Mouse (Mus musculus) intestine, embryonic 15.5 days (tissue): ENCODE data around the gene Mcrip1. TPM values are rescaled to one million over a fixed set of nuclear protein-coding genes. Genes with fewer than 3 reads are reported as not detected.
A peak's percentile ranks its signal among the peaks of the same experiment; 100 is the strongest.

ENCODE experiments used
- ATAC-seq: fragments of 200-750 bp; cut with Nextera tagmentation; 2 replicates; pipeline ENCODE4 v1.8.0; 2017; ENCODE audit warnings: moderate TSS enrichment, moderate library complexity
- H3K27ac ChIP-seq: fragments of 300-500 bp; sonication (generic); 2 replicates; pipeline ENCODE4 v1.5.1; 2015; ENCODE audit warnings: mild to moderate bottlenecking, inconsistent platforms
- H3K27me3 ChIP-seq: fragments of 300-500 bp; sonication (generic); replicated peaks from 2 replicates; pipeline ENCODE4 v1.6.1; 2015; ENCODE audit warnings: inconsistent platforms
- H3K36me3 ChIP-seq: fragments of 300-500 bp; sonication (generic); 2 replicates; pipeline ENCODE4 v1.6.1; 2015; ENCODE audit warnings: inconsistent platforms
- H3K4me1 ChIP-seq: fragments of 300-500 bp; sonication (generic); replicated peaks from 2 replicates; pipeline ENCODE4 v1.6.1; 2015; ENCODE audit warnings: inconsistent platforms
- H3K4me2 ChIP-seq: fragments of 300-500 bp; sonication (generic); replicated peaks from 2 replicates; pipeline ENCODE4 v1.6.1; 2015; ENCODE audit warnings: mild to moderate bottlenecking, inconsistent platforms
- H3K4me3 ChIP-seq: fragments of 300-500 bp; sonication (generic); replicated peaks from 2 replicates; pipeline ENCODE4 v1.5.1; 2015; ENCODE audit warnings: inconsistent platforms
- H3K9ac ChIP-seq: fragments of 300-500 bp; sonication (generic); 2 replicates; pipeline ENCODE4 v1.6.1; 2015; ENCODE audit warnings: inconsistent platforms
- H3K9me3 ChIP-seq: fragments of 300-500 bp; sonication (generic); 2 replicates; pipeline ENCODE4 v1.6.1; 2016; ENCODE audit warnings: inconsistent platforms
- WGBS: fragments of 180-500 bp; shearing (Covaris S2); methylation state at CpG from one replicate; pipeline ENCODE4 v1.1.7; 2015; 5-methylcytosine and 5-hydroxymethylcytosine counted together
- polyA plus RNA-seq: library from polyadenylated mRNA; unstranded; fragments of >200 nt; fragmentation: Nextera tagmentation; extraction: Ambion mirVana; gene quantifications from 2 replicates; pipeline ENCODE4 v1.2.1, GENCODE M21; 2015

The Mcrip1 gene
- polyA plus RNA-seq, 1 experiment from 2014 or later: 135 TPM

GRCm38 (mm10) chr11:120580190-120580589 lies 30.7 kb upstream of the Mcrip1 start:
- peaks cover 38% of the 10 kb centered on the region for H3K4me1 ChIP-seq
- 52% methylated on average over 7 of the region's 7 CpGs for WGBS
- ATAC-seq: 0 out of 2 replicates have a peak, but pooled peaks have one; percentile 16
- H3K4me2 ChIP-seq: peak overlapping the region; percentile 93
- no peaks in the 10 kb centered on the region for H3K27me3 ChIP-seq
- peak overlapping the region; percentile 95 for H3K9ac ChIP-seq
- H3K36me3 ChIP-seq: peaks cover 23% of the 10 kb centered on the region
- no peaks in the 10 kb centered on the region for H3K9me3 ChIP-seq
- H3K27ac ChIP-seq: peak overlapping the region; percentile 75
- peak overlapping the region; percentile 81 for H3K4me3 ChIP-seq

DNA sequence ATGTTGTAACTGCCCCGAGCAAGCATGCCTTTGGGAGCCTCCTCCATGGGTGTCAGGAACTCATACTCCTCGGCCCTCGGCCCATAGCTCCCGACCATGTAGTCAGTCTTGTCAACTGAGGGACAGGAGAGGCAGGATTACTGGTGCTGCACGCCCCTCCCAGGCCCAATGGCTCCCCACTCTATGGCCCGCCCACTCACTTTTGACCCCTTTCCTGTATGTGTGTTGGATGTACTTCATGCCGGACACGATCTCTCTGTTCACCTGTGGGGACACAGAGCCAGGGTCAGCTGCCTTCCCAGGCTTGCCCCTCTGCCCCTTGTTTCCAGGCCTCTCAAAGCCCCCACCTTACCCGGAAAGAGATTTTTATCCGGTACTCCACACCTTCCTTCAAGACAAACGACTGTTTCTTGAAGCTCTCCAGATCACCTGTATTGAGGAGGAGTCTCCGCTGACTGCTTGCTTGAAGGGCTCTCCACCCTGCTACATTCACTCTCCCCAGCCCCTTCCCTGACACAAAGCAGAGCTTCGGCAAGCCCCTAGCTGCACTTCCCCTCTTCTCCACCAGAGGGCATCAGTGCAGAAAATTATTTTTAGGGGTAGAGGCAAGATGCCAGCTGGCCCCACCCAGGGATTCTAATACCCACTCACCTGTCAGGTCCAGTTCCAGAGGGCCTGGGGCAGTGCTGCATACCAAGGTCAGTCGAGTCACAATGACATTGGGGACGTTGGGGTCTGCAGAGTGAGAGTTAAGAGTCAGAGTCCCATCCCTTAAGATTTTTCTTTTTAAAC lies 30.0 kb upstream of the Mcrip1 start:
- Histone ChIP-seq H3K27ac (peak overlapping the region; percentile 75; the same call in 1 of the 2 replicates), H3K9ac (peak overlapping the region; percentile 95; the same call in 1 of the 2 replicates), H3K27me3 (no peaks in the 10 kb centered on the region), H3K4me2 (peak overlapping the region; percentile 93), H3K4me1 (peaks cover 39% of the 10 kb centered on the region), H3K36me3 (peaks cover 23% of the 10 kb centered on the region), H3K4me3 (peak overlapping the region; percentile 81), H3K9me3 (no peaks in the 10 kb centered on the region)
- no peak for ATAC-seq
- WGBS: 50% methylated on average over 15 of the region's 15 CpGs

- Histone ChIP-seq H3K4me3 (no peak overlapping the region), H3K36me3 (peaks cover 19% of the 10 kb centered on the region), H3K9me3 (no peaks in the 10 kb centered on the region), H3K9ac (no peak overlapping the region; the same call in 1 of the 2 replicates), H3K4me1 (peaks cover 43% of the 10 kb centered on the region), H3K4me2 (no peak overlapping the region), H3K27ac (no peak overlapping the region; the same call in 1 of the 2 replicates), H3K27me3 (no peaks in the 10 kb centered on the region)
- WGBS: 79% methylated on average over 11 of the region's 11 CpGs
- no peak for ATAC-seq
Measured at GRCm38 (mm10) chr11:120578694-120579243, 29.2 kb upstream of the Mcrip1 start.

DNA sequence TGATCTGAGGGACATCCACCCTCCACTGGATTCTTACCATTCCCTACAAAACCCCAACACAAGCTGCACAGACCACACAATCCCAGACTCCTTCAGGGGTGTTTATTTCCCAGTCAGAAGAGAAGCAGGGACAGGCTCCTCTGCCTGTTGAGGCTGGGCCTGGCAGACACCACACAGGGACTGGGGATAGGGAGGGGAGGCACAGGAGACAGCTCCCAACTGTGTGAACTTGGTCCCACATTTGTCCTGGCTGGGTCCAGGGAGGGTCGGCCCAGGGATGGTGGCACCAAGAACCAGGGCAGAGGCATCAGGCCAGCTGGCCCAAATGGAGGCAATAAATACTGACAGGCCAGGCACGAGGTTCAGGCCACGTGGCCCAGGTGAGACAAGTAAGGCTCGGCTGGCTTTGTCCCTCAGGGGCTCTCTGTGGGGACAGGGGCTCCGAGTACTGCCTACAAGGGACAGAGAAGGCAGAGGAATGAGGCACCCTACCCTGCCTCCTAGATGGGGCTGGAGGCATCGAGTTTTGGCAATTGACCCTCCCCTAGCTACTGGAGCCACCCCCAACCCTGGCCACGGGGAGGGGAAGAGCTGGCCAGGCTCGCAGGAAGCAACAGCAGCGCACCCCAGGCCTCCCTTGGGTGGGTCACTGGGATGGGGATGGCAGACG lies 28.6 kb upstream of the Mcrip1 start:
- Histone ChIP-seq H3K9me3 (no peaks in the 10 kb centered on the region), H3K27me3 (no peaks in the 10 kb centered on the region), H3K36me3 (peaks cover 18% of the 10 kb centered on the region), H3K9ac (peak overlapping the region; percentile 5; the same call in 1 of the 2 replicates), H3K27ac (no peak overlapping the region; the same call in 1 of the 2 replicates), H3K4me1 (peaks cover 43% of the 10 kb centered on the region), H3K4me2 (no peak overlapping the region), H3K4me3 (no peak overlapping the region)
- 82% methylated on average over 10 of the region's 10 CpGs for WGBS
- no peak for ATAC-seq

DNA sequence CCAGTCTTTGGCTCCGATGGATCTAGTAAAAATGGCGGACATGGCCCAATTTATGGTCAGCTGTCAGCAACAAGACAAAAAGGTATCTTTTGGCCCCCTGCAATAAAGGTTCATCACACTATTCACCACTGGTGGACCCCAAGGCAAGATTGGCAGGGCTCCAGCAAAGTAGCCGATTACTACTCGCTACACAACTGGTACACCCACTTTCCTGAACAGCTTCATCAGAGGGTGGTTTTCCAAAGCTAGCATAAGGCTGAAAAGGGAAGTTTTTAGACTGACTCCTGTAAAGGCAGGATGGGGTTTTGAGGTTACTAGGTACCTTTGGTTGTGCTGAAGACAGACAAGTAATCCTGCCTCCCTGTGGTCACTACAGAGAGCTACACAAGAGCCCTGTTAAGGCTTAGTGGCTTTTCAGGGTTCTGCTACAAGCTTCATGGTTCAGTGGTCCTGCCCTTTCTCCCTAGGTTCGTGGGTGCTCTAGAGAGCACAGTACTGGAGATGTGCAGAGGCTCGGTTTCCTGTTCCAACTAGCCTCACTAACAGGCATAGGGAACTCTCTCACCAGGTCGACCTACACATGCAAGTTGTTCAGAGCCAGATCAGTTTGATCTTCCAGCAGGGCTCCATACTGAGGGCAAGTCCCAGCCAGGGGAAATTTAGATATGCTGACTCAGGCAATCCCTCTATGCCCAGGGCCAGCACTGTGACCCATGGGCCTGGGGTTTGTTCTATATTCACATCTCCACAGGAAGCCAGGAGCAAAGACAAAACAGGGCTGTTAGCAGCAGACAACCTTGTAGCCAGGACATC lies 27.9 kb upstream of the Mcrip1 start:
- Histone ChIP-seq H3K36me3 (peaks cover 18% of the 10 kb centered on the region), H3K4me2 (peak overlapping the region; percentile 42), H3K27me3 (no peaks in the 10 kb centered on the region), H3K9me3 (no peaks in the 10 kb centered on the region), H3K9ac (0 out of 2 replicates have a peak overlapping the region, but pooled peaks have one; percentile 14), H3K27ac (peak overlapping the region; percentile 82), H3K4me3 (no peak overlapping the region), H3K4me1 (peaks cover 43% of the 10 kb centered on the region)
- 86% methylated on average over 7 of the region's 7 CpGs for WGBS
- ATAC-seq: no peak

DNA sequence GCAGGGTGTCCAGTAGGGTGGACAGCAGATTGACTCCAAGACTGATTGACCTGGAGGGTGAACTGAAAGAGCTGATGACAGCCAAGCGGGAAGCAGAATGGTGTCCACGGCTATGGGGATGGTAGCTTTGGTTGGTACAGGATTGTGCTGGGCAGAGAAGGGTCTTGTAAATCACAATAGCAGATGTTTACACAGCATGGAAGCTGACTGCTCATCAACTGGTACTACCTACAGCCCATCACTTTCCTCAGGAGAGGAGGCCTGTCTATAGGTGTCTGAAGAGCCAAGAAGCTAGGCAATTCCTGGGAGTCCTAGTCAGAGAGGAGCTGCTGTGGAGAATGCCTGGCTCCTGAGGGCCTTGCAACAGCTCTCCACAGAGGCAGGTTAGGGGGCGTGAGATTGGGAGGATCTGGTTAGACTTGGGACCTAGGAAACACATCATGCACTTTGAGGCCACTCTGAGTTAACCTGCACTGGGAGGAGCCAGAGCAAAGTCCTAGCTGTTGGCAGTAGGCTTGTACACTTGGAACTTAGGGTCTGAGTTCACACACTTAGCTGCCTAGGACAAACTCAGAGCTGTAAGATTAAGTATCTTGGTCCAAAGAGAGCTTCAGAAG lies 26.9 kb upstream of the Mcrip1 start:
- no peaks in the 10 kb centered on the region for H3K9me3 ChIP-seq
- peak overlapping the region; percentile 42 for H3K4me2 ChIP-seq
- peaks cover 47% of the 10 kb centered on the region for H3K4me1 ChIP-seq
- H3K27ac ChIP-seq: peak overlapping the region; percentile 82
- no peak overlapping the region for H3K4me3 ChIP-seq
- H3K36me3 ChIP-seq: peaks cover 18% of the 10 kb centered on the region
- 70% methylated on average over 3 of the region's 3 CpGs for WGBS
- no peaks in the 10 kb centered on the region for H3K27me3 ChIP-seq
- 0 out of 2 replicates have a peak overlapping the region, but pooled peaks have one; percentile 14 for H3K9ac ChIP-seq
- peak; percentile 4 for ATAC-seq

DNA sequence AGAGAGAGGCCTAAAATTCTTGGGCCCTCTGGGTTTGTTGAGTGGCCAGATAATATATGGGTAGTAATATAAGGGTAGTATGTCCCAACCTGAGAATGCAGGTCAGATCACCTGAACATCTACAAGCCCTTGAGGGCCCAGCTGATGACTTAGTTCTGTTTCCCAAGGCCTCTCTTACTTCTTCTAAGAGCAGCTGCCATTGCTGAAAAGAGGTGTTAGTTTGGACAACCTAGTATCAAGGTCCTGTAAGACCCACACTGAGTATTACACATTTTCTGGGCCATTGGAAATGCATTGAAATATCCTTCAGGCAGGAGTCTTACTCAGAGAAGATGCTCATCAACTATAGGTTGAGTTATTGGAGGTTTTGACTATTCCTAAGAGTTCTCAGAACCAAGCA lies 26.4 kb upstream of the Mcrip1 start:
- no peak for ATAC-seq
- H3K9ac ChIP-seq: no peak overlapping the region
- H3K27ac ChIP-seq: peak overlapping the region; percentile 68
- H3K9me3 ChIP-seq: no peaks in the 10 kb centered on the region
- no peaks in the 10 kb centered on the region for H3K27me3 ChIP-seq
- peaks cover 22% of the 10 kb centered on the region for H3K36me3 ChIP-seq
- H3K4me3 ChIP-seq: no peak overlapping the region
- peaks cover 52% of the 10 kb centered on the region for H3K4me1 ChIP-seq
- 0 out of 2 replicates have a peak overlapping the region, but pooled peaks have one; percentile 12 for H3K4me2 ChIP-seq

- Histone ChIP-seq H3K27ac (no peak overlapping the region), H3K4me1 (peaks cover 53% of the 10 kb centered on the region)
Measured at GRCm38 (mm10) chr11:120575046-120575445, 25.5 kb upstream of the Mcrip1 start.

DNA sequence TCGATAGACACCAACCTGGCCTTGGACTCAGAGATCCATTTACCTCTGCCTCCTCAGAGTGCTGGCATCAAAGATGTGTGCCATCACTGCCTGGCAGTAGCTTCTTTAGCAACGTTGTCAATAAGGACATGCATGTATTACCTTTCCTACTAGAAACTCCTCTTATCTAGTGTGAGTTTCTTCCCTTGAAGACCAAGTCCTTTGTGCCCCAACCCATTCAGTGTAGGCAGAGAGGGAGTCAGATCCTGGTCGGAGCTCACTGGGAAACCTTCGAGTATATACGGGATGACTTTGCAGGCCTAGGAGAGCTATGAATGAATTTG lies 24.7 kb upstream of the Mcrip1 start:
- Histone ChIP-seq H3K27ac (peak overlapping the region; percentile 24; the same call in 1 of the 2 replicates), H3K27me3 (no peaks in the 10 kb centered on the region), H3K36me3 (peaks cover 32% of the 10 kb centered on the region), H3K9me3 (no peaks in the 10 kb centered on the region), H3K4me3 (peak overlapping the region; percentile 96), H3K4me1 (peaks cover 47% of the 10 kb centered on the region), H3K4me2 (peak overlapping the region; percentile 68), H3K9ac (peak overlapping the region; percentile 78)
- no peak for ATAC-seq
- WGBS: 36% methylated on average over 5 of the region's 5 CpGs

More at GRCm38 (mm10) chr11:120575046-120575445, 25.5 kb upstream of the Mcrip1 start:
- Histone ChIP-seq H3K27me3 (no peaks in the 10 kb centered on the region), H3K9me3 (no peaks in the 10 kb centered on the region), H3K4me3 (no peak overlapping the region), H3K9ac (no peak overlapping the region; the same call in 1 of the 2 replicates), H3K36me3 (peaks cover 30% of the 10 kb centered on the region), H3K4me2 (no peak overlapping the region)
- WGBS: 74% methylated on average over 2 of the region's 2 CpGs
- ATAC-seq: no peak

GRCm38 (mm10) chr11:120573585-120574277 lies 24.2 kb upstream of the Mcrip1 start:
- Histone ChIP-seq H3K27ac (peak overlapping the region; percentile 90), H3K36me3 (peaks cover 28% of the 10 kb centered on the region), H3K9me3 (no peaks in the 10 kb centered on the region), H3K4me3 (peak overlapping the region; percentile 96), H3K9ac (peak overlapping the region; percentile 78), H3K4me1 (peaks cover 42% of the 10 kb centered on the region), H3K27me3 (no peaks in the 10 kb centered on the region), H3K4me2 (peak overlapping the region; percentile 68)
- WGBS: 0% methylated on average over 23 of the region's 23 CpGs
- no peak for ATAC-seq
